Mouse (Mus musculus): ENCODE results near the gene Gpr1. TPM values are rescaled to one million over a fixed set of nuclear protein-coding genes. Genes with fewer than 3 reads are reported as not detected.

Gene Gpr1
- total and polyA plus RNA-seq, 3 experiments = not detected

DNA sequence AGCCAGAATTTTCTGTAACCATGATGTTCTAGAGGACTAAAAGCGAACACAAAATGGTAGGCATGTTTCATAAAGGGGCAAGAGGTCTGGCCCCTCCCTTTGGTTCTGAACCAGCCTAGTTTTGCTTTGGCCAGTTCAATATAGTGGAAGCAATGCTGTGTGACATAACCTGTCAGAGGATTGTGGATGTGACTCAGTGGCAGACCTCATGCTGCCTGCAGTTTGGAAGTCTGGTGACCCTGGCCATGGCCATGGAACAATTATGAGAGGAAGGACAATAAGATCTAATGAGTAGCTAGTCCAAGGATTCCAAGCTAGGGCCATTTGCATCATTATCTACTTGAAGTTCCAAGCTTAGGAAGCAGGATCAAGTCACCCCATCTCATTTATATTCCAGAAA lies 32.9 kb downstream of the Gpr1 start:
- no peak for DNase-seq (ENCODE audit: extremely low read depth)
- Histone ChIP-seq H3K27ac (ENCODE audit: insufficient read depth, low read depth) (no peak overlapping the region), H3K27me3 (replicated peaks) (no peaks in the 10 kb centered on the region), H3K4me2 (ENCODE audit: insufficient read depth, low read depth, poor library complexity, severe bottlenecking) (no peak overlapping the region), H3K9ac (ENCODE audit: insufficient read depth, low read depth) (no peak overlapping the region), H3K4me1 (ENCODE audit: control insufficient read depth in 1 of 2, insufficient read depth in 2 of 2) (peaks cover 0 to 27% of the 10 kb centered on the region in 2 experiments; a peak in 2 of 4 replicates), H3K79me2 (replicated peaks; ENCODE audit: control insufficient read depth, extremely low read depth, insufficient read depth, poor library complexity, severe bottlenecking) (peaks cover 20% of the 10 kb centered on the region), H3K4me3 (replicated peaks in 1 of 3; ENCODE audit: low read depth in 2 of 3, low read length in 2 of 3, poor library complexity in 1 of 3) (no peak overlapping the region), H3K9me3 (replicated peaks; ENCODE audit: low read length) (no peaks in the 10 kb centered on the region), H3K36me3 (replicated peaks in 1 of 2; ENCODE audit: control insufficient read depth in 1 of 2, insufficient read depth in 1 of 2, low read length in 1 of 2) (peaks cover 29 to 50% of the 10 kb centered on the region in 2 experiments)
- TF ChIP-seq ELF1 (IDR thresholded peaks at IDR 0.05; ENCODE audit: low read depth, low read length) (no peak), JUND (conservative IDR thresholded peaks at IDR 0.05; ENCODE audit: low read depth, low read length) (no peak), CHD2 (IDR thresholded peaks at IDR 0.05; ENCODE audit: low read length) (no peak), MAX (IDR thresholded peaks at IDR 0.05; ENCODE audit: low read length) (no peak), UBTF (IDR thresholded peaks at IDR 0.05; ENCODE audit: low read depth, low read length) (no peak), GABPA (IDR thresholded peaks at IDR 0.05; ENCODE audit: insufficient replicate concordance, low read depth, low read length) (no peak)
- dilution Hi-C loops (cut with MboI; ENCODE audit: extremely low pct_ligation_motif_present, extremely low pct_unique_long_range_greater_than_20kb, low sequenced_read_pairs) (no loop called here), in situ Hi-C loops (cut with MboI; ENCODE audit: low pct_ligation_motif_present, low pct_unique_long_range_greater_than_20kb, low sequenced_read_pairs) (no loop called here)

- Histone ChIP-seq H3K27me3 (replicated peaks) (no peaks in the 10 kb centered on the region), H3K79me2 (replicated peaks; ENCODE audit: control insufficient read depth, extremely low read depth, insufficient read depth, poor library complexity, severe bottlenecking) (peaks cover 22% of the 10 kb centered on the region), H3K9me3 (replicated peaks; ENCODE audit: low read length) (no peaks in the 10 kb centered on the region), H3K4me1 (ENCODE audit: control insufficient read depth in 1 of 2, insufficient read depth in 2 of 2) (peaks cover 0 to 27% of the 10 kb centered on the region in 2 experiments; a peak in 2 of 4 replicates), H3K36me3 (replicated peaks in 1 of 2; ENCODE audit: control insufficient read depth in 1 of 2, insufficient read depth in 1 of 2, low read length in 1 of 2) (peaks cover 29 to 50% of the 10 kb centered on the region in 2 experiments), H3K27ac (ENCODE audit: insufficient read depth, low read depth) (no peak overlapping the region), H3K9ac (ENCODE audit: insufficient read depth, low read depth) (no peak overlapping the region), H3K4me3 (replicated peaks in 1 of 3; ENCODE audit: low read depth in 2 of 3, low read length in 2 of 3, poor library complexity in 1 of 3) (no peak overlapping the region), H3K4me2 (ENCODE audit: insufficient read depth, low read depth, poor library complexity, severe bottlenecking) (no peak overlapping the region)
- DNase-seq (ENCODE audit: extremely low read depth) = peak; percentile 97
- TF ChIP-seq TBP (conservative IDR thresholded peaks at IDR 0.05; ENCODE audit: low read depth, low read length) (no peak), ZNF384 (IDR thresholded peaks at IDR 0.05; ENCODE audit: low read depth, low read length) (peak; percentile 84), MXI1 (IDR thresholded peaks at IDR 0.05; ENCODE audit: low read depth, low read length) (no peak; the same call in 1 of the 2 replicates), MYC (IDR thresholded peaks at IDR 0.05; ENCODE audit: low read depth, low read length) (peak; percentile 80), CTCF (conservative IDR thresholded peaks at IDR 0.05 in 1 of 2, IDR thresholded peaks at IDR 0.05 in 1 of 2; ENCODE audit: low read depth in 2 of 2, low read length in 2 of 2) (peak; percentile 85 to 96), ELF1 (IDR thresholded peaks at IDR 0.05; ENCODE audit: low read depth, low read length) (peak; percentile 6; the same call in 1 of the 2 replicates), KAT2A (IDR thresholded peaks at IDR 0.05; ENCODE audit: insufficient replicate concordance, low read length) (no peak), JUN (IDR thresholded peaks at IDR 0.05; ENCODE audit: insufficient read depth, low read depth, low read length) (no peak), POLR2AphosphoS2 (IDR thresholded peaks at IDR 0.05; ENCODE audit: low read depth, low read length) (peak; percentile 90; the same call in 1 of the 2 replicates), RAD21 (IDR thresholded peaks at IDR 0.05; ENCODE audit: low read depth, low read length) (peak; percentile 31), MEF2A (IDR thresholded peaks at IDR 0.05; ENCODE audit: borderline replicate concordance, low read depth, low read length) (peak; percentile 50; the same call in 1 of the 2 replicates), ZMIZ1 (IDR thresholded peaks at IDR 0.05; ENCODE audit: low read depth, low read length) (no peak; the same call in 1 of the 2 replicates), GABPA (IDR thresholded peaks at IDR 0.05; ENCODE audit: insufficient replicate concordance, low read depth, low read length) (no peak), EP300 (IDR thresholded peaks at IDR 0.05; ENCODE audit: low read length) (no peak), SMC3 (IDR thresholded peaks at IDR 0.05; ENCODE audit: low read depth, low read length) (peak; percentile 51), CHD1 (IDR thresholded peaks at IDR 0.05; ENCODE audit: low read depth, low read length) (no peak), MAX (IDR thresholded peaks at IDR 0.05; ENCODE audit: low read length) (0 out of 2 replicates have a peak, but pooled peaks have one; percentile 34), HCFC1 (IDR thresholded peaks at IDR 0.05; ENCODE audit: low read depth, low read length) (peak; percentile 33; the same call in 1 of the 2 replicates), IRF4 (IDR thresholded peaks at IDR 0.05; ENCODE audit: low read depth, low read length) (no peak), PAX5 (IDR thresholded peaks at IDR 0.05; ENCODE audit: low read length) (no peak), USF2 (conservative IDR thresholded peaks at IDR 0.05; ENCODE audit: low read depth, low read length) (no peak), SIN3A (IDR thresholded peaks at IDR 0.05; ENCODE audit: low read length) (peak; percentile 54; the same call in 1 of the 2 replicates), TCF12 (IDR thresholded peaks at IDR 0.05; ENCODE audit: low read depth, low read length) (peak; percentile 21; the same call in 1 of the 2 replicates), E2F4 (IDR thresholded peaks at IDR 0.05; ENCODE audit: insufficient replicate concordance, low read depth, low read length) (0 out of 2 replicates have a peak, but pooled peaks have one; percentile 42), POLR2A (IDR thresholded peaks at IDR 0.05; ENCODE audit: low read depth, low read length) (peak; percentile 62; the same call in 1 of the 2 replicates), ZKSCAN1 (IDR thresholded peaks at IDR 0.05; ENCODE audit: borderline replicate concordance, low read depth, low read length) (no peak)
- in situ Hi-C loops (cut with MboI; ENCODE audit: low pct_ligation_motif_present, low pct_unique_long_range_greater_than_20kb, low sequenced_read_pairs) = no loop called here
- dilution Hi-C loops (cut with MboI; ENCODE audit: extremely low pct_ligation_motif_present, extremely low pct_unique_long_range_greater_than_20kb, low sequenced_read_pairs) = no loop called here
Observed at GRCm38 (mm10) chr1:63181019-63181418, 33.3 kb downstream of the Gpr1 start.

Data from CH12.LX (cell line).